Mouse (Mus musculus) megakaryocyte-erythroid progenitor cell, adult 5-6 weeks (primary cell): ENCODE measurements around the gene Megf6. TPM values are rescaled to one million over a fixed set of nuclear protein-coding genes. Genes with fewer than 3 reads are reported as not detected.

Source experiments
- ATAC-seq: replicated peaks from 2 replicates; pipeline ENCODE4 v1.8.0; 2016; ENCODE audit warnings: mild to moderate bottlenecking, inconsistent platforms; ENCODE audit not compliant: severe bottlenecking, poor library complexity, low FRiP score, low TSS enrichment
- total RNA-seq, 2 experiments: library from RNA; stranded (forward) in 1 of 2; stranded (reverse) in 1 of 2; fragments of 200-1000, 215-1000 nt in 1 of 2; fragments of >200 nt in 1 of 2; fragmentation: Nextera tagmentation in 1 of 2; gene quantifications; 2 replicates each; pipeline ENCODE4 v1.2.3; 2014 to 2017

The Megf6 gene
- total RNA-seq, 2 experiments from 2014 or later: 0.37 to 0.38 TPM

DNA sequence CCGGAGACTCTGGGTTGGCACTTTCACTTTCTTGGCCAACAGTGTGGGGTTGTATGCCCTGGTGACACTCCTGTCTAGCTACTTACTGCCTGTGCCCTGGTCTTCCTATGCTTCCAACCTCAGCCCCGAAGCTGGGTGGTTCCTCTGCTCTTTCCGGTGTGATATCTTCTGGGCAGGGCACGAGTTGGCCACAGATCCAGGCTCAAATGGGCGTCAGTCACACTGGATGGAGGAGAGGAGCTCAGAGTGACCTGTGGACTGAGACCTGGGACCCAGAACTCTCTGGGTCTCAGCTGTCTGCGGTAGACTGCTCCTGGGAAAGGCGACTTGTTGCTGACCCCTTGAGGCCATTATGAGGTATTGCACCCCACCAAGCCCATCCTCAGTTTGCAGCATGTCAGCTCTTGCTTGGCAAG lies 130.9 kb downstream of the Megf6 start, which contains the start of gene Arhgef16:
Gene Arhgef16 (minus strand): TSS at position 211 of the 416 bp plus-strand sequence.
- ATAC-seq: peak; percentile 79

DNA sequence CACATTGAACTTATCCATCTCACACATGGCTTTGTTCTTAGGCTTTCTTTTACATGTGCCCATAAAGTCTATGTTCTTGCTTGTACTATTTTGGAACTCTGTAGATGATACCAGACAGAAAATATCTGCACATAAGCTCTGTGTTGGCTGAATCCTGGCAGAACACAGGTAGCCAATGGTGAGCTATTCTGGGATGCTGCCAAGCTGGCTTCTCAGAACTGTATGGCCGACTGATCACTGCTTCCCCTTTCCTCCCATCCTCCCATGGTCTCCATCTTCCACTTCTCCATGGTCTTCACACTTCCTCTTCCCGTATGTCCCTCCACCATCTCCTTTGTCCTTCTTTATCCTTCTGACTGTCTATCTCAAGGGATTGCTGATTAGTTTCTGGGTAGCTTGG lies 138.6 kb downstream of the Megf6 start:
- ATAC-seq: no peak

DNA sequence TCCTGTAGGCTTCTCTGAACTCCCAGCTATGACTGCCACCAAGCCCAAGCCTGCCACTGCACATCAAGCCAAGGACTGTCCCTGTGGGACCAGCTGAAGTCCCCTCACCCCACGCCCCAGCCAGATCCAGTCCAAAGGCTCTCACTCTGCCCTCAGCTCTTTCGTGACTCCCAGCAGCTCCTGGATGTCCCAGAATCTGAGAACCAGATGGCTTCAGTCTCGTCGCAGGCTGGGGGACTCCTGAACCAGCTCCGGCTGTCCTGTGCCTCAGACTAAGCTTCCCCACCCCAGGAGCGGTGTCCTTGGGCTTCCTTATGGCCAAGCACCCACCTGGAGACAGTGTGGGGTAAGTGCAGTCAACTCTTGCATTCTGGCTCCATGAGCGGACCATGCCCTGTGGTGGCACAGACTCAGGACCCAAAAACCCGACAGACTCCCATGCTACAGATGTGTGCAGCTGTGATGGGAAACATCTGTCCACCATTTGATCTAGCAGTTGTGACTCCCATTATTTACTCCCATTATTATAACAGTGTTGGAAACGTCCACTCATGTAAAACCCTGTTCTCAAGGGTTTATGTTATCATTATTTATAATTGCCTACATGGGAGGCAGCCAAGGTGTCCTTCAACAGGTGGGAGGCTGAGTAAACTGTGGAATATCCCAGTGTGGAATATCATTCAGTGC lies 140.2 kb downstream of the Megf6 start:
- ATAC-seq: no peak

DNA sequence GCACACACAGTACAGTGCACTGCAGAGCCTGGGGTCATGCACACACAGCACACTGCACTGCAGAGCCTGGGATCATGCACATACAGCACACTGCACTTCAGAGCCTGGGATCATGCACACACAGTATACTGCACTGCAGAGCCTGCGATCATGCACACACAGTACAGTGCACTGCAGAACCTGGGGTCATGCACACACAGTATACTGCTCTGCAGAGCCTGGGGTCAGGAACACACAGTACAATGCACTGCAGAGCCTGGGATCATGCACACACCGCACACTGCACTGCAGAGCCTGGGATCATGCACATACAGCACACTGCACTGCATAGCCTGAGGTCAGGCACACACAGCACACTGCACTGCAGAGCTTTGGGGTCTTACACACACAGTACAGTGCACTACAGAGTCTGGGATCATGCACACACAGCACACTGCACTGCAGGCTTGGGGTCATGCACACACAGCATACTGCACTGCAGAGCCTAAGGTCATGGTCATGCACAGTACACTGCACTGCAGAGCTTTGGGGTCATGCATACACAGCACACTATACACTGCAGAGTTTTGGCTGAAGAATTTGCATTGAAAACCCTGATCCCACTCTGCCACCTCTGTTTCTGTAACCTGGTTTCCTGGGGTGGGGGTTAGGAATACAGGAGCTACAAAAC lies 141.7 kb downstream of the Megf6 start:
- no peak for ATAC-seq

DNA sequence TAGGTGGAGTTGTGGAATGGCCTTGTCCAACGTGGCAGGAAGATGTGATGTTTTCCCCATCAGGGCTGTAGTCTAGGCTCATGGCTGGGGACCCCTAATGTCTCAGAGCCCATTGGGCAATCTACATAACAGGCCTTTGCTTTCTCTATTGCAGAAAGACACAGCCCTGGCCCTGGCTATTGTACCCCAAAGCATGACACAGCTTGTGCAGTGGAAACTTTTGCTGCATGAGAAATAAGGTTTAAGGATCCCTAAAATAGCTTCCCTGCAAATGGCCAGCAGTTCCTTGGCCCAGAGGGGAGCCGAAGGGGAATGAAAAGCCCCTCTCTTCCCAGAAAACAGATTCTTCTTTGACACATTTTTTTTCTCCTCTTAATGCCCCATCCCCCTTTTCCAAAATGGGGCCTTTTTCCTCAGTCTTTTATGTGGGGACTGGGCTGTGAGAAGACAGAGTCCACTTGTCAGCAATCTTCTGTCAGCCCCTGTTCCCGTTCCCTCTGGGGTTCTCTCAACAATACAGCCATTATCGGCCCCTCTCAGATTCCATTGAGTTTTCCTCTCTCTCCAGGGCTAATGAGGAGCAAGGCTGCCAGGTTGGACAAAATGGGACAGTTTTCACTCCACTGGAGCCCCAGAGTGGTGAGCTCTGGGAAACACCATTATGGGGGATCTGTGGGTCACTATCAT lies 142.5 kb downstream of the Megf6 start:
- ATAC-seq: no peak

DNA sequence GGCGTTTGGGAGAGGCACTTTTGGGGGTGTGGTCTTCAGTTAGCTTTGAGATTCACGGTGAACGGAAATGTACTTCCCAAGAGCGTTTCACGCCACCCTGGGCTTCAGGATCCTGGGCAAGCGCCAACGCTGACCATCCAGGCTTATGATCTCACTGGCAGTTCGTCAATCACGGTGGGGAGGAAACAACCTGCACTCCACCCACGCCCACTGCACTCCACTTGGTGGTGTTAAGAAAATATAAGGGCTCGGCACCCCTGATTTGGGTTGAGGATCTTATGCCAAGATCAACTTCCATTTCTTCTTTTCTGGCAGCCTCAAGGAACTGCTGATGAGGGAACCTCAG lies 143.1 kb downstream of the Megf6 start:
- no peak for ATAC-seq

Other genes starting within 250 kb of the Megf6 start
- 58.6 and 78.0 TPM in 2 replicates for gene A430005L14Rik, start 213.5 kb upstream of the Megf6 start, total RNA-seq (2014; fragmentation: Nextera tagmentation)
- gene A430005L14Rik, start 213.5 kb upstream of the Megf6 start, total RNA-seq (2017): 45.1 and 62.6 TPM in 2 replicates
- 6.4 and 9.5 TPM in 2 replicates for gene Dffb, start 195.6 kb upstream of the Megf6 start, total RNA-seq (2014; fragmentation: Nextera tagmentation)
- gene Dffb, start 195.6 kb upstream of the Megf6 start, total RNA-seq (2017): 11.8 and 15.0 TPM in 2 replicates
- 10.6 and 18.1 TPM in 2 replicates for gene Cep104, start 195.5 kb upstream of the Megf6 start, total RNA-seq (2014; fragmentation: Nextera tagmentation)
- 6.0 and 8.4 TPM in 2 replicates for gene Cep104, start 195.5 kb upstream of the Megf6 start, total RNA-seq (2017)
- 30.7 and 36.8 TPM in 2 replicates for gene Lrrc47, start 159.0 kb upstream of the Megf6 start, total RNA-seq (2014; fragmentation: Nextera tagmentation)
- gene Lrrc47, start 159.0 kb upstream of the Megf6 start, total RNA-seq (2017): 32.6 and 49.4 TPM in 2 replicates
- 119 and 177 TPM in 2 replicates for gene Smim1, start 144.5 kb upstream of the Megf6 start, total RNA-seq (2014; fragmentation: Nextera tagmentation)
- gene Smim1, start 144.5 kb upstream of the Megf6 start, total RNA-seq (2017): 34.2 and 58.4 TPM in 2 replicates
- not detected in 2 replicates for gene Ccdc27, start 128.1 kb upstream of the Megf6 start, total RNA-seq (2014; fragmentation: Nextera tagmentation)
- not detected in 2 replicates for gene Ccdc27, start 128.1 kb upstream of the Megf6 start, total RNA-seq (2017)
- not detected in 2 replicates for gene Trp73, start 30.5 kb upstream of the Megf6 start, total RNA-seq (2014; fragmentation: Nextera tagmentation)
- not detected in 2 replicates for gene Trp73, start 30.5 kb upstream of the Megf6 start, total RNA-seq (2017)
- gene Wrap73, start 28.4 kb upstream of the Megf6 start, total RNA-seq (2014; fragmentation: Nextera tagmentation): 23.3 and 29.7 TPM in 2 replicates
- gene Wrap73, start 28.4 kb upstream of the Megf6 start, total RNA-seq (2017): 8.9 and 10.9 TPM in 2 replicates
- gene Tprgl, start 10.1 kb upstream of the Megf6 start, total RNA-seq (2014; fragmentation: Nextera tagmentation): 67.6 and 82.8 TPM in 2 replicates
- gene Tprgl, start 10.1 kb upstream of the Megf6 start, total RNA-seq (2017): 39.9 and 49.6 TPM in 2 replicates
- not detected in 2 replicates for gene Arhgef16, start 130.9 kb downstream of the Megf6 start, total RNA-seq (2014; fragmentation: Nextera tagmentation)
- gene Arhgef16, start 130.9 kb downstream of the Megf6 start, total RNA-seq (2017): not detected in 2 replicates
- not detected in 2 replicates for gene B230104I21Rik, start 165.4 kb downstream of the Megf6 start, total RNA-seq (2014; fragmentation: Nextera tagmentation)
- not detected in 2 replicates for gene B230104I21Rik, start 165.4 kb downstream of the Megf6 start, total RNA-seq (2017)